Mouse (Mus musculus): ENCODE measurements at regions not wholly inside any gene's neighbourhood (a gene's known extent, or its start where the extent isn't known, plus 50 kb on each side); places are given as distances from the start of the nearest gene placed in this dataset.
A peak's percentile ranks its signal among the peaks of the same experiment; 100 is the strongest.

DNA sequence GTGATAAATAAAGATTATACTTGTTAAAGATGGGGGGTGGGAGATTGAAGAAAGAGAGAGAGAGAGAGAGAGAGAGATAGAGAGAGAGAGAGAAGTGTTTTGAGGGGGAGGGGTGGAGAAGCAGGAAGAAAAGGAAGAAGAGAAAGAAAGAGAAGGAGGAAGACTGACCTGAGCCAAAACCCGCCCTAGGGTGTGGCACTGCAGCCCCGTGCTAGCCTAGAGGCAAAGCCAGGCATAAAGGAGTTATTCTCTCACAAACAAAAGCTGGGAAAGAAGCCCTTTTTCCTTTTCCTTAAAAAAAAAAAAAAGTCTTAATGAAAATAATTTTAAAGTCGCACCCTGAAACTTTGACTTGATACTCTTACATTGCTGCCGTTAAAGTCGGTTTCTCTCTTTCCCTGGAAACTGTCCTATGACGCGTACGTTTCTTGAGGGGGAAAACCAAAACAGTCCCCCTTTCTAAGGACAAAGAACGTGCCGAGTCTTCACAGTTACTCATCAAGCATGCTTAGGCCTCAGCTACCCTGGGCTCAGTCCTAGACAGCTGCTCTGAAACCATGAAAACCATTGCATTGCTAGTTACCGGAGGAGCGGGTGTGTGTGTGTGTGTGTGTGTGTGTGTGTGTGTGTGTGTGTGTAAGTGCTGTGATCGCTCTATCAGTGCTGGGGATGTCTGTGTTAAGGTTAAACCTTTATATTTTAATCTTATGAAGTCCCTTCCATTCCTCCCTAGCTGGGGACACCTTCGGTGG lies 53.6 kb upstream of the Klf3 start:
- DNase-seq = no peak

DNA sequence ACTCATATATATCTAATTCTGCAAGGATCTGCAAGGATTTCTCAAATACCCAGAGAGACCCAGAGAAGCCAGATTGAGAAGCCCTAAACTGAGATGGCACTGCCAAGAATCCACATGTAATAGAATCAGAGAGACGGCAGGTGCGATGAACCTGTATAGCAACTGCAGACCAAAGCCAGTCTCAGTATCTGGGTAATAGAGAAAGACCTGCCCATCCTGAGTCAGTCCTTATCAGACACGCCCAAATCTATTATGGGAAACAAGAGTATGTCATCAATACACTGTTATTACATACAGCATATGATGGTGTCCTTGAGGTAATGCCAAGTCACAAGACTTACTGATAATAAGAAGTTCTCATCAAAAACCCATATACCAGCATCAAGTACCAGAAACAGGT lies 52.8 kb upstream of the Klf3 start:
- no peak for DNase-seq

GRCm38 (mm10) chr5:64750976-64751656 lies 52.1 kb upstream of the Klf3 start:
- peak in 1 of 2 experiments; percentile 12 for DNase-seq

DNA sequence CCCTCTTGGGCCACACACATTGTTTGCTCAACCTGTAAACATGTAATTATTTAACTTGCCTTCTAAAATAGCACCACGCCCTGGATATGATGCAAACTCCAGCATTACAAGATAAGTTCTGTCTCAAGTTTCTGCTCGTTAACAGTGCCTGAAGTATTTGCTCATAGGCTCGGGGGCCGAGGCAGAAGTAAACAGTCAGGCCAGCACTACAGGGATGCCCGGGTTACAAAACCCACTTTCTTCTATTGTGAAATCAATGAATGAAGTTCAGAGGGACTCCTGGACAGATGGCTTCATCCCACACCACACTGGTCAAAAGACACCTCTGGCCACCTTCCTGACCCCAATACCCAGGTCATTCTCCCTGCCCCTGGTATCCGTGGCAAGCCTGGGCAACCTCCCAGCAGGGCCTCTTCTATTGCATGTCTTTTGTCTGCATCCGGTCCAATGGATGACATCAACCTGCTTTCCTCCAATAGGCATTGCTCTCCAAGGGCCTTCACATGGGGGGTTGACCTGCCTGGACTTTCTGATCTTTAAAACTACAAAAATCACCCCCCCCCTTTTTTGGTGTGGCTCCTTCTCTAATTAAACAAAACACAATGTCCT lies 49.9 kb upstream of the Klf3 start:
- DNase-seq = no peak
